Mouse (Mus musculus) CD8-positive naive resting alpha-beta T cell, adult 57 days (primary cell): ENCODE measurements around the gene Rnf40. TPM values are rescaled to one million over a fixed set of nuclear protein-coding genes. Genes with fewer than 3 reads are reported as not detected.

Experiments
- total RNA-seq: library from RNA; stranded (reverse); gene quantifications from one replicate; pipeline ENCODE4 v1.2.4, GENCODE M21; 2023

Rnf40 gene
- 117 TPM for total RNA-seq

DNA sequence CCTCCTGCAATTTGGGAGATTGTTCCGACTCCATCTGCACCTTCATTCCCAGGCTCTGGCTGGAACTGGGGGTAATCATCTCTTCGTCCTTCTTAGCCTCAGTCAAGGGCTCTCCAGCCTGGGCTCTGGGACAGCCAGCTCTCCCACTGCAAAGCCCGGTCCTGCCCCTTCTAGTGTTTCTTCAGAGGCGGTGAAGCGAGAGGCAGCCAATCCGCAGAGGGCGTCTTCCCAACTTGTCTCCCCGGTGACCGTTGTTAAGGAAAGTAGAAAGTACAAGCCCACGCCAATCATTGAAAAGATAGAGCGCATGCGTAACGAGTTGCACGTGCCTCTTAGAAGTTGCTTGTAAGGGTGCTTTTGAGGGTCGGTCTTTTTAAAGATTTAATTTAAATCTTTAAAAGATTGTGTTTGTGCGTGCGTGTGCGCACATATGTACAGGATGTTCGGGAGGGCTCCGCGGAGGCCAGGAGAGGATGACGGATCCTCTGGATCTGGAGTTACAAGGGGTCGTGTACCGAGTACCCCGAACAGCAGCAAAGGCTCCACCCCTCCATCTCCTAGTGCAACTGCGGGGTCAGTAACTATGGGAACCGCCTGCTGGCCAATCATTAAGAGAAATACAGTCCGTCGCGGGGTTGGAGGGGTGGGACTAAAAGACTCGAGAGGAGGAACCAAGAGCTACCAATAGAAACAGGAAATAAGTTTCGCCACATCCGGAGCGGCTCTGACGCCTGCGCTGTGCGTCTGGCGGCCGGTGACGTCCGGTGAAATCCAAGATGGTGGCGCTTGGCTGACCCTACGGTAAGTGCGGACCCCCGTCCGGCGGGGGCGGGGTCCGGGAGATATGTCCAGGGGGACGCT lies at the start of gene Rnf40, which contains the start of gene Ccdc189:
Gene Rnf40, plus strand, starts transcription at position 757 of the 861 bp plus-strand sequence.
Gene Ccdc189, minus strand, starts transcription at position 585 of the 861 bp plus-strand sequence.

DNA sequence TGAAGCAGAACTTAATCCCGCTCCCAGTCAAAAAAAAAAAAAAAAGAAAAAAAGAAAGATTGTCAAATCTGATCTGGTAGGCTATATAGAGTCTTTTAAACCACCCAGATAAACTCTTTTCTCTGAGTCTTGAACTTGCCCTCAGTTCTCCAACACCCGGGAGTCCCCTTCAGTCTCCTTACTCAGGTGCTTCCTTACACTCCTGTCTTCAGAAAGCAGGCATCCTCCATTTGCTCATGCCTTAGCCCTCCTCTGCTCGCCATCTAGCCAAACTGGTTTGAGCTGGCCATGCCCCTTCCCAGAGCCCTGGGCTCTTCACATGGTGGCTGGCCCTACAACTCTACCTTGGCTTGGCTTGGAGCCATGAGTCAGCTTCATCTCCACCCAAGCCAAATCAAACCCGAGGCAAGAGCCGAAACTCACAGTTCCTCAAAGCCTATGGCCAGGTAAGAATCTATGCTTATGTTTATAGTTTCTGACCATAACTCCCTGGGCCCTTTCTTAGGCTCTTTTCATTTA lies 27.2 kb upstream of the Rnf40 start, which contains the start of gene Tmem265:
Gene Tmem265, plus strand, starts transcription at position 51 of the 519 bp plus-strand sequence.

DNA sequence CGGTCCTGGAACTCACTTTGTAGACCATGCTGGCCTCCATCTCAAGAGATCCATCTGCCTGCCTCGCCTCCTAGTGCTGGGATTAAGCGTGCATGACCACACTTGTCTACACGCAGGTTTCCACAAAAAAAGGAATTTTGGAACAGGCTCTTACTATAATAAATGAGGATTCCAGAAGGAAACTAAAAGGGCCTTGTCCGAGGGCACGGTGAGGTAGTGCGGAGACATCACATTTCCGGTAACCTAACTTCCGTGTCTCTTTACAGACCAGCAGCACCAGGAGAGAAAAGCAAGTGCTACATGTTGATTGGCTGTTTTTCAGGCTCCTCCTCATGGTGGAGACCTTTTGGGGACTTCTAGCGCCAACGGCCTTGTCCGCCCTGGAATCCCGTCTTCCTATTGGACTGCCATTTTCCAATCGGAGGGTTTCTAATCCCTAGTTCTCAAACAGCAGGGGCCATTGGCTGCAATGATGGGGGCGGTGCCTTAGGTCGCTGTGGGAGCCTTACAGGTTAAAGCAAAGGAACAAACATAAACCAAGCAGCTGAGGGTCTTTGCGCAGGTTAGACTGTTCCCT lies 15.6 kb upstream of the Rnf40 start, which contains the start of gene Phkg2:
Gene Phkg2, plus strand, starts transcription at position 446 of the 577 bp plus-strand sequence.

DNA sequence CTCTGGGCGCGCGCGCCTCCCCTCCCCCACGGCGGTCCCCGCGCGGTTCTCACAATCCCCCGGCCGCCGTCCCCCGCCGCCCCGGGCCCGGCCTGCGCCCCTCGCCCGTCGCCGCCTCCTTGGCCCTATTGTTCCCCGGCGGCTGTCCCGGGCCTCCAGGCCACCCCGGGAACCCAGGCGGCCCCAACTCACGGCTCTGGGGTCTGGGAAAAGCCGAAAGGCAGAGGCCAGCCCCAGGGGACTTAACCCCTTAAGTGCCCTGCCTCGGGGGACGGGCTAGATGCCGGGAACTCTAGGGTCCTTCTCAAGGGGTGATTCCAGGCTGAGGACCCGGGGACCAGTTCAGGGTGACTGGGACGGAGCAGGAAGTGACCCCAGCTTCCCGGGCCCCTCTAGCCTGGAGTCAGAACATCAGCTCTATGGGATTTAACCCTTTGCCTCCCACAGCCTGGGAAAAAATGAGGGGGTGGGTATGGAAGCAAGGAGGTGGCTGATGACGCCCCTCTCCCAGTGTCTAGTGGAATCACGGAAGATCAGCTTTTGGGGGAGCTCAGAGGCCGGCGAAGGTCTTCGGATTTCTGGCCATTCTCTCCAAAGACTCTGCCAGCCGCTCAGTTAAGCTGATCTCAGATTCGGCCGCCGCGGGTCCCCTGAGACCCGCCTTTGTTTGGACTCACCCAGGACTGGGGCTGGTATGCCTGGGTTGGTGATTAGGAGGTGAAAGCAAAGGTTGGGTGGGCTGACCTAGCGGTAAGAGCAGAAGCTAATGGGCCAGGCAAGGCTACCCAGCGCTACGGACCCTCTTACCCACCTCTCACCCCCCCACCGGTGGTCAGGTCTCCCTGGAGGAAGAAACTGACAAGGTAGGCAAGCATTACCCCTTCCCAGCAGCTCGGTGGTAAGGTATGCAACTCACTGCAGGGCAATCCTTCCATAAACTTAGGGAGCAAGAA lies 26.6 kb downstream of the Rnf40 start, which contains the start of gene Zfp629:
Gene Zfp629, minus strand, starts transcription at position 907 of the 953 bp plus-strand sequence.

Other genes starting within 250 kb of the Rnf40 start
- not detected for gene Zfp768, start 243.2 kb upstream of the Rnf40 start, total RNA-seq
- gene Zfp747, start 212.7 kb upstream of the Rnf40 start, total RNA-seq, result 21.9 TPM
- 3.9 TPM for gene 9130019O22Rik, start 201.6 kb upstream of the Rnf40 start, total RNA-seq
- gene E430018J23Rik, start 195.1 kb upstream of the Rnf40 start, total RNA-seq, result 9.9 TPM
- 10.4 TPM for gene Zfp764, start 181.9 kb upstream of the Rnf40 start, total RNA-seq
- gene Zfp688, start 166.7 kb upstream of the Rnf40 start, total RNA-seq, result 16.1 TPM
- gene Zfp689, start 139.6 kb upstream of the Rnf40 start, total RNA-seq, result 6.5 TPM
- 102 TPM for gene Prr14, start 129.2 kb upstream of the Rnf40 start, total RNA-seq
- 191 TPM for gene Fbrs, start 109.6 kb upstream of the Rnf40 start, total RNA-seq
- 197 TPM for gene Srcap, start 76.8 kb upstream of the Rnf40 start, total RNA-seq
- 42.5 TPM for gene Gm42715, start 69.2 kb upstream of the Rnf40 start, total RNA-seq
- gene Tmem265, start 27.4 kb upstream of the Rnf40 start, total RNA-seq, result 4.4 TPM
- 149 TPM for gene Phkg2, start 15.4 kb upstream of the Rnf40 start, total RNA-seq
- not detected for gene Ccdc189, start 172 bp upstream of the Rnf40 start, total RNA-seq
- gene Zfp629, start 27.0 kb downstream of the Rnf40 start, total RNA-seq, result 1.9 TPM
- gene Bcl7c, start 120.2 kb downstream of the Rnf40 start, total RNA-seq, result 25.3 TPM
- gene Ctf1, start 124.0 kb downstream of the Rnf40 start, total RNA-seq, result not detected
- not detected for gene Ctf2, start 143.4 kb downstream of the Rnf40 start, total RNA-seq
- gene Fbxl19, start 155.8 kb downstream of the Rnf40 start, total RNA-seq, result 4.6 TPM
- gene Orai3, start 181.0 kb downstream of the Rnf40 start, total RNA-seq, result 13.8 TPM
- gene Setd1a, start 187.9 kb downstream of the Rnf40 start, total RNA-seq, result 73.7 TPM
- gene Gm49388, start 196.8 kb downstream of the Rnf40 start, total RNA-seq, result not detected
- gene Hsd3b7, start 211.8 kb downstream of the Rnf40 start, total RNA-seq, result 3.0 TPM
- gene Stx4a, start 235.5 kb downstream of the Rnf40 start, total RNA-seq, result 110 TPM
- gene Stx1b, start 235.8 kb downstream of the Rnf40 start, total RNA-seq, result not detected